11 mouse cellular contexts compared by ENCODE assay signal in the genomic region with DNA sequence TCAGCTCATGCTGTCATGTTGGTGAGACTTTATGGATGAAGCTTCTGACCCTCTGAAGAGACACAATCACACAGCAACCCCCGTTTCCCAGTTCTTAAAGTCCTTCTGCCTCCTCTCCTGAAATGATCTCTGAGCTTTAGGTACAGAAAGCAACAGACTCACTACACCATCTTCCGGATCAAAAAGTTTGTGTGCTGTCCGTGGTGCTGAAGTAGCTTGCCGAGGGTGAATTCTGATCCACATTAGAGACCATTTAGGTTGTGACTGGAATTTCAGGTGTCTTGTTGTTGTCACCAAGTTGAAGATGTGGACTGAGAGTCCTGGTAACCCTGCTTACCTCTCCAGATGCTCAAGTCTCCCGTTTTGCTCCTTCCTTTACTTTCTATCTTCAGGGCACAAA.
DNase-seq lines count a peak whose midpoint lies in the region; ATAC-seq and TF ChIP-seq lines count a peak whose summit lies in the region.
"Had no signal": no experiment of that assay in that cellular context is flagged by ENCODE, and none has a peak within 500 bp of the region (broad histone marks: within the 10 kb centered on the region; RNA-seq: fewer than 3 reads in every experiment).

No protein-coding gene starts in this region.

- 0 out of 2 replicates have a peak, but pooled peaks cover 2% of the 10 kb centered on the region for H3K9me3 ChIP-seq in heart, embryonic 11.5 days (replicated peaks; ENCODE audit: control insufficient read depth, low read length)
- H3K9me3 ChIP-seq: forebrain, embryonic 12.5 days had no signal

- TF ChIP-seq POLR2A in thymus, adult 2 months (IDR thresholded peaks at IDR 0.05; ENCODE audit: control insufficient read depth, extremely low read depth, insufficient read depth, low read length, poor library complexity): no peak

- H3K27ac ChIP-seq in heart, embryonic 11.5 days (ENCODE audit: low read depth, low read length): no peak overlapping the region
- no peak overlapping the region for H3K27ac ChIP-seq in thymus, adult 2 months (ENCODE audit: control insufficient read depth, insufficient read depth, low read length)
- H3K27ac ChIP-seq: forebrain, embryonic 12.5 days; left cerebral cortex, adult 2 months; neural tube, embryonic 13.5 days had no signal

- H3K36me3 ChIP-seq in heart, embryonic 11.5 days (ENCODE audit: control insufficient read depth, insufficient read depth, low read length): no peaks in the 10 kb centered on the region
- no peaks in the 10 kb centered on the region for H3K36me3 ChIP-seq in thymus, adult 2 months (ENCODE audit: control insufficient read depth, insufficient read depth, low read length)
- H3K36me3 ChIP-seq: forebrain, embryonic 12.5 days; neural tube, embryonic 13.5 days had no signal

- no peak for ATAC-seq in heart, embryonic 11.5 days (replicated peaks; ENCODE audit: insufficient number of reproducible peaks, low FRiP score, low TSS enrichment)

- H3K4me1 ChIP-seq in heart, embryonic 11.5 days (ENCODE audit: control insufficient read depth, insufficient read depth, low read length): no peaks in the 10 kb centered on the region
- no peaks in the 10 kb centered on the region for H3K4me1 ChIP-seq in thymus, adult 2 months (replicated peaks; ENCODE audit: control insufficient read depth, insufficient read depth, low read length)
- H3K4me1 ChIP-seq: forebrain, embryonic 12.5 days; neural tube, embryonic 13.5 days had no signal

- no peak overlapping the region for H3K9ac ChIP-seq in heart, embryonic 11.5 days (ENCODE audit: low read depth, low read length)
- H3K9ac ChIP-seq: forebrain, embryonic 12.5 days; neural tube, embryonic 13.5 days had no signal

- intact Hi-C loops in heart, postnatal 10 days (cut with DNase I): loop anchor here (5.0 kb wide), 1 partner anchor 42 kb away; no protein-coding TSS in a partner anchor

- H3K27me3 ChIP-seq in heart, embryonic 11.5 days (ENCODE audit: control insufficient read depth, insufficient read depth, low read length): no peaks in the 10 kb centered on the region
- H3K27me3 ChIP-seq in thymus, adult 2 months (ENCODE audit: control insufficient read depth, insufficient read depth, low read length): no peaks in the 10 kb centered on the region
- H3K27me3 ChIP-seq: forebrain, embryonic 12.5 days; neural tube, embryonic 13.5 days had no signal

- WGBS in heart, embryonic 11.5 days (ENCODE audit: insufficient replicate concordance): 25% methylated on average over 5 of the region's 5 CpGs
- WGBS in thymus, adult 2 months: 38% methylated on average over 5 of the region's 5 CpGs

- DNase-seq in heart, postnatal 10 days: peak; percentile 17 to 45
- DNase-seq in thymus, postnatal 0 days (ENCODE audit: low spot score): peak; percentile 3
- no peak for DNase-seq in thymus, adult 2 months
- DNase-seq in hindlimb bud, embryonic 11.5 days (ENCODE audit: extremely low spot score, low read depth, low spot score): peak; percentile 52
- DNase-seq in frontal cortex, postnatal 36 days (ENCODE audit: low spot score in 2 of 2): no peak
- DNase-seq in cerebellum, postnatal 14 days: no peak
- no peak for DNase-seq in thymus, postnatal 10 days (ENCODE audit: low spot score in 2 of 2)

- TF ChIP-seq CTCF in thymus, adult 2 months (IDR thresholded peaks at IDR 0.05; ENCODE audit: borderline replicate concordance, control insufficient read depth, extremely low read depth, insufficient read depth, low read length, poor library complexity): no peak

- H3K4me2 ChIP-seq in heart, embryonic 11.5 days: no peak overlapping the region
- H3K4me2 ChIP-seq: forebrain, embryonic 12.5 days; neural tube, embryonic 13.5 days had no signal

- H3K4me3 ChIP-seq in heart, embryonic 11.5 days (ENCODE audit: low read depth, low read length): no peak overlapping the region
- no peak overlapping the region for H3K4me3 ChIP-seq in thymus, adult 2 months (ENCODE audit: control insufficient read depth, insufficient read depth, low read length)
- H3K4me3 ChIP-seq: forebrain, embryonic 12.5 days; left cerebral cortex, adult 2 months; neural tube, embryonic 13.5 days had no signal

Comparison
In these comparisons a context has a peak if more than half of its experiments do, and no peak if none do; other contexts are left out.
1. DNase-seq: peak in heart, postnatal 10 days (2 of 2), thymus, postnatal 0 days (single experiment) and hindlimb bud, embryonic 11.5 days (single experiment); none in thymus, adult 2 months (single experiment), frontal cortex, postnatal 36 days (0 of 2), cerebellum, postnatal 14 days (0 of 2) and thymus, postnatal 10 days (0 of 2).